Mouse (Mus musculus) hindbrain, embryonic 14.5 days (tissue): ENCODE measurements around the gene Cox4i1. TPM values are rescaled to one million over a fixed set of nuclear protein-coding genes. Genes with fewer than 3 reads are reported as not detected.

Experiments used
- ATAC-seq: fragments of 200-750 bp; cut with Nextera tagmentation; 2 replicates; pipeline ENCODE4 v1.8.0; 2017; ENCODE audit warnings: moderate number of reproducible peaks, mild to moderate bottlenecking, moderate TSS enrichment, moderate library complexity; ENCODE audit not compliant: low FRiP score
- DNase-seq: peaks from one replicate; pipeline ENCODE4 v3.0.0-alpha.2; 2015; ENCODE audit warnings: low spot score
- H3K27ac ChIP-seq: fragments of 300-500 bp; sonication (generic); 2 replicates; pipeline ENCODE4 v1.5.1; 2014; ENCODE audit warnings: mild to moderate bottlenecking, moderate library complexity
- H3K27me3 ChIP-seq: fragments of 300-500 bp; sonication (generic); 2 replicates; pipeline ENCODE4 v1.6.1; 2014; ENCODE audit warnings: mild to moderate bottlenecking, low read length, mixed read lengths; ENCODE audit not compliant: control insufficient read depth, insufficient read depth
- H3K36me3 ChIP-seq: fragments of 300-500 bp; sonication (generic); replicated peaks from 2 replicates; pipeline ENCODE4 v1.6.1; 2014; ENCODE audit not compliant: control insufficient read depth, insufficient read depth
- H3K4me1 ChIP-seq: fragments of 300-500 bp; sonication (generic); replicated peaks from 2 replicates; pipeline ENCODE4 v1.6.1; 2014; ENCODE audit warnings: antibody characterized with exemption, low read length, mixed read lengths; ENCODE audit not compliant: control insufficient read depth, insufficient read depth
- H3K4me2 ChIP-seq: fragments of 300-500 bp; sonication (generic); replicated peaks from 2 replicates; pipeline ENCODE4 v1.6.1; 2014; ENCODE audit warnings: mild to moderate bottlenecking, moderate library complexity
- H3K4me3 ChIP-seq: fragments of 300-500 bp; sonication (generic); replicated peaks from 2 replicates; pipeline ENCODE4 v1.5.1; 2014; ENCODE audit warnings: mild to moderate bottlenecking, low read length
- H3K9ac ChIP-seq: fragments of 300-500 bp; sonication (generic); 2 replicates; pipeline ENCODE4 v1.6.1; 2014
- H3K9me3 ChIP-seq: fragments of 300-500 bp; sonication (generic); 2 replicates; pipeline ENCODE4 v1.6.1; 2016; ENCODE audit warnings: low read length; ENCODE audit not compliant: control insufficient read depth
- WGBS: fragments of 180-500 bp; shearing (Covaris S2); extraction: QIAGEN DNeasy Blood & Tissue Kit; methylation state at CpG from one replicate; pipeline ENCODE4 v1.1.7; 2014; 5-methylcytosine and 5-hydroxymethylcytosine counted together
- polyA plus RNA-seq: library from polyadenylated mRNA; unstranded; fragments of >200 nt; fragmentation: Nextera tagmentation; extraction: Ambion mirVana; gene quantifications from 2 replicates; pipeline ENCODE4 v1.2.1, GENCODE M21; 2014

Cox4i1 gene
- polyA plus RNA-seq, 1 experiment from 2014 or later: 1,254 TPM

GRCm38 (mm10) chr8:120686051-120686450, 18.0 kb downstream of the Cox4i1 start:
- DNase-seq (no peak), ATAC-seq (no peak)
- Histone ChIP-seq H3K9me3 (no peaks in the 10 kb centered on the region), H3K4me2 (no peak overlapping the region), H3K4me3 (no peak overlapping the region), H3K27me3 (no peaks in the 10 kb centered on the region), H3K4me1 (no peaks in the 10 kb centered on the region), H3K36me3 (no peaks in the 10 kb centered on the region), H3K9ac (no peak overlapping the region), H3K27ac (no peak overlapping the region)
- 83% methylated on average over 13 of the region's 13 CpGs for WGBS

DNA sequence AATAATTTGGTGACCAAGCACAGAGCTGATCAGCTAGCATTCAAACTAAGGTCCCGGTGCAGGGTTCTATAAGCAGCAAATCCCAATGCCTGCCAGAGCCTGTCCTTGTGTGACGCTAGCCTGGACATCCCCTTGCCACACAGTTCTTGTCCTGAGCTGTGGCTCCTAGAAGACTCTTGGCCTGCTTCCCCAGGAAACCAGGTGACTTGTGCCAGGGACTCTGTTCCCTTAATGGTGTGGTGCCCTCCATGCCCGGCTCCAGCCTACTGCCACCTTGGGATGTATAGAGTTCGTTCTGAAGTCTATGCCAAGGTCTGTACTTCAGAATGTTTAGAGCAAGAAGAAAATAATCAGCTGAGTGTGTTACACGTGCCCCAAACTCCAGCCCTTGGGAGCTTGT, 18.6 kb downstream of the Cox4i1 start:
- DNase-seq (no peak), ATAC-seq (no peak)
- 87% methylated on average over 5 of the region's 5 CpGs for WGBS
- Histone ChIP-seq H3K27ac (no peak overlapping the region), H3K4me2 (no peak overlapping the region), H3K9ac (no peak overlapping the region), H3K27me3 (no peaks in the 10 kb centered on the region), H3K4me1 (no peaks in the 10 kb centered on the region), H3K9me3 (no peaks in the 10 kb centered on the region), H3K4me3 (no peak overlapping the region), H3K36me3 (no peaks in the 10 kb centered on the region)

GRCm38 (mm10) chr8:120687786-120688185, 19.8 kb downstream of the Cox4i1 start:
- H3K9me3 ChIP-seq: no peaks in the 10 kb centered on the region
- no peak overlapping the region for H3K27ac ChIP-seq
- no peak overlapping the region for H3K4me2 ChIP-seq
- H3K4me1 ChIP-seq: no peaks in the 10 kb centered on the region
- no peak for DNase-seq
- H3K27me3 ChIP-seq: no peaks in the 10 kb centered on the region
- H3K9ac ChIP-seq: no peak overlapping the region
- H3K4me3 ChIP-seq: no peak overlapping the region
- no peaks in the 10 kb centered on the region for H3K36me3 ChIP-seq
- ATAC-seq: no peak
- WGBS: 74% methylated on average over 8 of the region's 8 CpGs

GRCm38 (mm10) chr8:120688511-120688910, 20.5 kb downstream of the Cox4i1 start:
- Histone ChIP-seq H3K4me2 (no peak overlapping the region), H3K36me3 (no peaks in the 10 kb centered on the region), H3K4me3 (no peak overlapping the region), H3K4me1 (no peaks in the 10 kb centered on the region), H3K27ac (no peak overlapping the region), H3K27me3 (no peaks in the 10 kb centered on the region), H3K9me3 (no peaks in the 10 kb centered on the region), H3K9ac (no peak overlapping the region)
- ATAC-seq: no peak
- 89% methylated on average over 7 of the region's 7 CpGs for WGBS
- DNase-seq: no peak

- Histone ChIP-seq H3K9ac (no peak overlapping the region), H3K36me3 (no peaks in the 10 kb centered on the region), H3K4me2 (no peak overlapping the region), H3K9me3 (no peaks in the 10 kb centered on the region), H3K4me3 (no peak overlapping the region), H3K27me3 (no peaks in the 10 kb centered on the region), H3K27ac (no peak overlapping the region), H3K4me1 (no peaks in the 10 kb centered on the region; the same call in 1 of the 2 replicates)
- 70% methylated on average over 4 of the region's 4 CpGs for WGBS
- no peak for ATAC-seq
- DNase-seq: no peak
Observed at GRCm38 (mm10) chr8:120692934-120693333, 24.9 kb downstream of the Cox4i1 start.

DNA sequence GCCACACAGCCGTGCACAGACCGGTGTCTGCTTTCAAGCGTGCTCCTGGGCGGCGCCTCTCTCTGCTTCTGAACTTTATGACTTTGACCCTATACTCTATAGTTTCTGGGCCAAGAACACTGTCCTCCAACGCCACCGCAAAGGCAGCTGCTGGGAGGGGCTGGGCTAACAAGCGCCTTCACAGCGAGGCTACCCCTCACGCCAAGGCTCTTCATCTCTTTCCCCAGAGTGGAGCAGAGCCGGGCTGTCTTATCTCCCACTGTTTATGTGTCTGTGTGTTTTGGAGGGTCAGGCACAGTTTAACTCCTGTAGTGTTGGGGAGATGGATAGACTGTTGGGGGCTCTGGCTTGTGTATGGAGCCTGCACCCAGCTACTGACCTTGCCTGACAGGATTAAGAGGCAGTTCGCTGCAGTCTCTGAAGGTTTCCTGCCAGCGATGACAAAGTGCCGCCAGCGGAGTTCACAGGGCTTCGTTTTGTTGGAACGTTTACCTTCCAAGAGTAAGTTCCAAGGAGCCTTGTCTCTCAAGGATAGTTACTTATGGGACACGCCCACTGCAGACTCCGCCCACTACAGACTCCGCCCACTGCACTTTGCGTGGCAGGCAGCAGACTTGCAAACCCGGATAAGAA, 26.0 kb downstream of the Cox4i1 start:
- WGBS: 52% methylated on average over 22 of the region's 22 CpGs
- DNase-seq (no peak), ATAC-seq (no peak)
- no peak overlapping the region for H3K4me3 ChIP-seq
- no peaks in the 10 kb centered on the region for H3K36me3 ChIP-seq
- H3K27me3 ChIP-seq: no peaks in the 10 kb centered on the region
- no peak overlapping the region for H3K27ac ChIP-seq
- H3K4me2 ChIP-seq: no peak overlapping the region
- H3K9ac ChIP-seq: no peak overlapping the region
- H3K9me3 ChIP-seq: no peaks in the 10 kb centered on the region
- H3K4me1 ChIP-seq: no peaks in the 10 kb centered on the region; the same call in 1 of the 2 replicates

DNA sequence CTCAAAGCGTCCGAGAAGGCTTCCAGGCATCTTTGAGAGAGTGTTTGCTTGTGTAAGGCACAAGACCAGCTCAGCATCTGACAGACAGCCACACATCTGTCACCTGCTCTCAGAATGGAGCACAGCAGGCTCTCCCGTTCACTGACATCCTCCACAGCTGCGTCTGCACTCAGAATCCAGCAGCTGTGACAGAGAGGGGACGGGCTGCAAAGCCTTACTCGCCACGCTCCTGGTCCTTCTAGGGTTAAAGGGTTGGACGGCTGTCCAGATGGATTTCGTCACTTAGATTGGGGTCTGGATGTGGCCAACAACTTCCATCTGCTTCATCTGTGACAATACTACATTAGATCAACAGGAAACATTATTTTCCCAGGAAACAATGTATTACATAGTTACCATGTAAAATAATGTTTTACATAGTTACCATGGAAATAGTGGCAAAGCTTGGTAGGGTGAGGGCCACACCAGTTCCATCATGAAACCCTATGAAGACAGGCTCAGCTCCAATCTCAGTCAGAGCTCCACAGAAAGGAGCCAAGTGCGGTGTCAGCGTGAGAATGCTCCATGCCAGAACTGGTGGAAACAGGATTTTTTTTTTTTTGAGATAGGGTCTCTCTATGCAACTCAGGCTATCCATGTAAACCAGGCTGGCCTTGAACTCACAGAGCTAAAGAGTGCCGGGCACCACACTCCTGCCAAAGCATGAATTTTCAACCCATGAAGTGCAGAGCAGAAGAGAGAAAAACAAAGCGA, 28.6 kb downstream of the Cox4i1 start:
- H3K9me3 ChIP-seq: no peaks in the 10 kb centered on the region
- H3K27ac ChIP-seq: 0 out of 2 replicates have a peak overlapping the region, but pooled peaks have one; percentile 26
- peak; percentile 41 for DNase-seq
- no peak overlapping the region for H3K4me2 ChIP-seq
- no peaks in the 10 kb centered on the region for H3K36me3 ChIP-seq
- no peaks in the 10 kb centered on the region for H3K27me3 ChIP-seq
- H3K4me3 ChIP-seq: no peak overlapping the region
- 52% methylated on average over 13 of the region's 13 CpGs for WGBS
- H3K4me1 ChIP-seq: no peaks in the 10 kb centered on the region; the same call in 1 of the 2 replicates
- no peak for ATAC-seq
- H3K9ac ChIP-seq: no peak overlapping the region

DNA sequence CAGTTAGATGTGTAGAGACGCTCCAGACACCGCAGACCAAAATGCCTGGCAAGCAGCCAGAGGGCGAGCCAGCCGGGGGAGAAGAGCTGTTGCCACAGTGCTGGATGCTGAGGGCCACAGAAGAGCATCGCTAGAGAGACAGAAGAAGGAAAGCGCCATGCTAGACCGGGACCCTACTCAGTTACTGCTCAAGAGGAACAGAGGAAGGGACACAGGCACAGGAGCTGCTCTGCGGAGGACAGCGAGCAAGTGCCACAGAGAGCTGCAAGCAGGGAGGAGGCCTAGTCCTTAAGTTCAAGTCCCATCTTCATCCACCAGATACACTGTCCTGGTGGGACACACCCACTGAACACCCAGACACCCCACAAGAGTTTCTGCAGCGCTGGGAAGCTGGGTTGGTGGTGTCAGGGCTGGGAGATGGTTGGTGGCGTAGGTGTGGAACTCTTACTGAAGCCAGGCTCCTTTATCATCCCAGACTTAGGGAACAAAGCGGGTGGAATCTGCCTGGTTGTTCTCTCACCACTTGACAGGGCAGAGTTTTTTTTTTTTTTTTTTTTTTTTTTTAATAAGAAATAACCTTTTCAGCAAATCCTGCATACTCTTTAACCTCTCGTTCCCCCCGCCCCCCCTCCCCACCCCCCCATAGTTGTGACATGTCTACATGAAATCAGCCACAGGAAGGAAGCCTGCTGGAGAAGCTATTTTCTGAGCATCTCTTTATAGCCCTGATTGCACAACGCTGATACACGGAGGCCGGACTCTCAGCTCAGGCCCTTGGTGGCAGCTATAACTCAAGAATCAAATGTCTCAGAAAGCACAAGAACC, 29.3 kb downstream of the Cox4i1 start:
- Histone ChIP-seq H3K9me3 (no peaks in the 10 kb centered on the region), H3K4me2 (no peak overlapping the region), H3K36me3 (no peaks in the 10 kb centered on the region), H3K4me3 (no peak overlapping the region), H3K9ac (no peak overlapping the region), H3K4me1 (no peaks in the 10 kb centered on the region; the same call in 1 of the 2 replicates), H3K27ac (no peak overlapping the region), H3K27me3 (no peaks in the 10 kb centered on the region; the same call in 1 of the 2 replicates)
- DNase-seq: peak; percentile 36
- WGBS: 78% methylated on average over 17 of the region's 17 CpGs
- no peak for ATAC-seq

DNA sequence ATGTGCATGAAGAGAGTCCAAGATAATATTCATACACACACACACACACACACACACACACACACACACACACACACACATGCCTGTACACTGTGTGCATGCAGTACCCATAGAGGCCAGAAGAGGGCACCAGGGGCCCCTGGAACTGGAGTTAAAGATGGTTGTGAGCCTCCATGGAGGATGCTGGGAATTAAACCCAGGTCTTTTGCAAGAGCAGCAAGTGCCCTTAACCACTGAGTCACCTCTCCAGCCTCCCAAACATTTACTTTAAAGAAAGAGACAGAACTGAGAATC, 29.9 kb downstream of the Cox4i1 start:
- Histone ChIP-seq H3K27ac (no peak overlapping the region), H3K9ac (no peak overlapping the region), H3K4me1 (no peaks in the 10 kb centered on the region; the same call in 1 of the 2 replicates), H3K9me3 (no peaks in the 10 kb centered on the region), H3K27me3 (no peaks in the 10 kb centered on the region; the same call in 1 of the 2 replicates), H3K4me3 (no peak overlapping the region), H3K4me2 (no peak overlapping the region), H3K36me3 (no peaks in the 10 kb centered on the region)
- no peak for DNase-seq
- no peak for ATAC-seq
